In genomic region chr5:33630061-33630460, GRCm38 (mm10) we compare ENCODE assay signal across 8 mouse cellular contexts. TPM values are rescaled to one million over a fixed set of nuclear protein-coding genes. Genes with fewer than 3 reads are reported as not detected.
DNase-seq lines count a peak whose midpoint lies in the region; ATAC-seq and TF ChIP-seq lines count a peak whose summit lies in the region.

No protein-coding gene starts in this region.

- no peaks in the 10 kb centered on the region for H3K27me3 ChIP-seq in kidney, adult 2 months (replicated peaks; ENCODE audit: control insufficient read depth, insufficient read depth, low read length)
- H3K27me3 ChIP-seq in forebrain, embryonic 11.5 days (ENCODE audit: control insufficient read depth, insufficient read depth, low read length) = no peaks in the 10 kb centered on the region
- H3K27me3 ChIP-seq in hindbrain, embryonic 13.5 days = no peaks in the 10 kb centered on the region
- no peaks in the 10 kb centered on the region for H3K27me3 ChIP-seq in liver, postnatal 0 days (ENCODE audit: insufficient read depth, low read length)
- no peaks in the 10 kb centered on the region for H3K27me3 ChIP-seq in neural tube, embryonic 14.5 days (ENCODE audit: control insufficient read depth, insufficient read depth, low read length)

- H3K4me3 ChIP-seq in kidney, adult 2 months (ENCODE audit: insufficient read depth, low read depth, low read length) = peak overlapping the region; percentile 51
- H3K4me3 ChIP-seq in forebrain, embryonic 11.5 days (ENCODE audit: low read depth, low read length) = peak overlapping the region; percentile 75
- peak overlapping the region; percentile 65 for H3K4me3 ChIP-seq in hindbrain, embryonic 13.5 days
- H3K4me3 ChIP-seq in liver, postnatal 0 days (ENCODE audit: low read depth, low read length) = peak overlapping the region; percentile 68
- H3K4me3 ChIP-seq in neural tube, embryonic 14.5 days (ENCODE audit: low read depth, low read length) = peak overlapping the region; percentile 78

- H3K4me1 ChIP-seq in kidney, adult 2 months (ENCODE audit: control insufficient read depth, insufficient read depth, low read length) = peaks cover 6% of the 10 kb centered on the region; the same call in 1 of the 2 replicates
- no peaks in the 10 kb centered on the region; the same call in 1 of the 2 replicates for H3K4me1 ChIP-seq in forebrain, embryonic 11.5 days (replicated peaks; ENCODE audit: control insufficient read depth, insufficient read depth, low read length)
- H3K4me1 ChIP-seq in hindbrain, embryonic 13.5 days (replicated peaks) = peaks cover 25% of the 10 kb centered on the region
- H3K4me1 ChIP-seq in liver, postnatal 0 days (ENCODE audit: insufficient read depth) = peaks cover 23% of the 10 kb centered on the region
- H3K4me1 ChIP-seq in neural tube, embryonic 14.5 days (ENCODE audit: control insufficient read depth, insufficient read depth, low read length) = peaks cover 11% of the 10 kb centered on the region

- WGBS in kidney, adult 2 months = 1% methylated on average over 9 of the region's 9 CpGs
- 4% methylated on average over 9 of the region's 9 CpGs for WGBS in forebrain, embryonic 11.5 days
- WGBS in hindbrain, embryonic 13.5 days = 6% methylated on average over 9 of the region's 9 CpGs
- WGBS in liver, postnatal 0 days (ENCODE audit: insufficient replicate concordance) = 2% methylated on average over 9 of the region's 9 CpGs
- WGBS in neural tube, embryonic 14.5 days = 5% methylated on average over 9 of the region's 9 CpGs

- no peak for TF ChIP-seq EP300 in liver, postnatal 0 days (IDR thresholded peaks at IDR 0.05; ENCODE audit: low read depth)

- 0 out of 2 replicates have a peak overlapping the region, but pooled peaks have one; percentile 3 for H3K27ac ChIP-seq in kidney, adult 2 months (ENCODE audit: insufficient read depth, low read depth, low read length)
- no peak overlapping the region for H3K27ac ChIP-seq in forebrain, embryonic 11.5 days (ENCODE audit: low read depth, low read length)
- peak overlapping the region; percentile 61 for H3K27ac ChIP-seq in hindbrain, embryonic 13.5 days
- H3K27ac ChIP-seq in liver, postnatal 0 days (ENCODE audit: low read depth) = peak overlapping the region; percentile 75
- H3K27ac ChIP-seq in neural tube, embryonic 14.5 days (ENCODE audit: low read depth, low read length) = peak overlapping the region; percentile 74

- no peak for TF ChIP-seq CTCF in kidney, adult 2 months (conservative IDR thresholded peaks at IDR 0.05; ENCODE audit: insufficient read depth, insufficient read length, low read depth, low read length)
- TF ChIP-seq CTCF in liver, postnatal 0 days (IDR thresholded peaks at IDR 0.05; ENCODE audit: low read depth) = 0 out of 2 replicates have a peak, but pooled peaks have one; percentile 12

- peak; percentile 22 for ATAC-seq in forebrain, embryonic 11.5 days (replicated peaks; ENCODE audit: low FRiP score)
- ATAC-seq in hindbrain, embryonic 13.5 days (ENCODE audit: low FRiP score) = peak; percentile 32
- ATAC-seq in liver, postnatal 0 days = peak; percentile 37
- ATAC-seq in neural tube, embryonic 14.5 days (ENCODE audit: low read depth) = peak; percentile 25

- H3K4me2 ChIP-seq in forebrain, embryonic 11.5 days (ENCODE audit: low read depth, low read length, severe bottlenecking) = peak overlapping the region; percentile 90
- H3K4me2 ChIP-seq in hindbrain, embryonic 13.5 days = peak overlapping the region; percentile 94
- peak overlapping the region; percentile 92 for H3K4me2 ChIP-seq in liver, postnatal 0 days (ENCODE audit: low read depth, low read length)
- peak overlapping the region; percentile 69 for H3K4me2 ChIP-seq in neural tube, embryonic 14.5 days (ENCODE audit: low read depth, low read length)

- no peak for TF ChIP-seq POLR2A in kidney, adult 2 months (IDR thresholded peaks at IDR 0.05; ENCODE audit: low read depth, low read length)

- DNase-seq in kidney, adult 2 months = peak; percentile 52
- DNase-seq in kidney, adult 18-20 months = no peak
- DNase-seq in WW6 (ENCODE audit: low read depth, low spot score) = peak; percentile 18
- no peak for DNase-seq in forebrain, embryonic 11.5 days (ENCODE audit: low spot score)
- peak; percentile 59 for DNase-seq in liver, postnatal 0 days
- no peak for DNase-seq in left cerebral cortex, adult 8-10 months (ENCODE audit: low spot score in 2 of 2)

- H3K36me3 ChIP-seq in kidney, adult 2 months (ENCODE audit: control insufficient read depth, insufficient read depth, low read length) = no peaks in the 10 kb centered on the region
- no peaks in the 10 kb centered on the region for H3K36me3 ChIP-seq in forebrain, embryonic 11.5 days (ENCODE audit: control insufficient read depth, insufficient read depth, low read length)
- no peaks in the 10 kb centered on the region for H3K36me3 ChIP-seq in hindbrain, embryonic 13.5 days
- H3K36me3 ChIP-seq in liver, postnatal 0 days (replicated peaks; ENCODE audit: insufficient read depth, low read length) = no peaks in the 10 kb centered on the region
- no peaks in the 10 kb centered on the region for H3K36me3 ChIP-seq in neural tube, embryonic 14.5 days (ENCODE audit: control insufficient read depth, insufficient read depth, low read length)

- no peaks in the 10 kb centered on the region for H3K9me3 ChIP-seq in forebrain, embryonic 11.5 days (ENCODE audit: control insufficient read depth, low read length)
- no peaks in the 10 kb centered on the region for H3K9me3 ChIP-seq in hindbrain, embryonic 13.5 days
- H3K9me3 ChIP-seq in liver, postnatal 0 days (ENCODE audit: low read length) = no peaks in the 10 kb centered on the region
- H3K9me3 ChIP-seq in neural tube, embryonic 14.5 days (ENCODE audit: control insufficient read depth, low read length) = no peaks in the 10 kb centered on the region

- peak overlapping the region; percentile 57 for H3K9ac ChIP-seq in forebrain, embryonic 11.5 days (ENCODE audit: low read length)
- peak overlapping the region; percentile 70 for H3K9ac ChIP-seq in hindbrain, embryonic 13.5 days
- peak overlapping the region; percentile 59 for H3K9ac ChIP-seq in liver, postnatal 0 days (replicated peaks)
- H3K9ac ChIP-seq in neural tube, embryonic 14.5 days (replicated peaks; ENCODE audit: low read depth, low read length) = peak overlapping the region; percentile 62

RNA-seq across cellular contexts. Expression of gene Gm9903, which starts 0.3 kb away (rescaled TPM):
- polyA plus RNA-seq in kidney, adult 2 months (2012; rRNA removed) = 0.64 and 0.77 TPM in 2 replicates
- 0.48 and 0.55 TPM in 2 replicates for polyA plus RNA-seq in forebrain, embryonic 11.5 days (2014; fragmentation: Nextera tagmentation; extraction: Ambion mirVana)
- polyA plus RNA-seq in hindbrain, embryonic 13.5 days (2015; fragmentation: Nextera tagmentation; extraction: Ambion mirVana) = 0.86 and 0.87 TPM in 2 replicates
- 0.06 and 0.20 TPM in 2 replicates for polyA plus RNA-seq in liver, postnatal 0 days (2015; fragmentation: Nextera tagmentation; extraction: Ambion mirVana)
- 0.60 and 0.89 TPM in 2 replicates for polyA plus RNA-seq in neural tube, embryonic 14.5 days (2014; fragmentation: Nextera tagmentation; extraction: Ambion mirVana)
- total RNA-seq in left cerebral cortex, adult 8-10 months (2022) = under 1 TPM; 0.55 to 0.89 (median 0.76) TPM

RNA-seq across cellular contexts. Expression of gene Fam53a, which starts 0.6 kb away (rescaled TPM):
- polyA plus RNA-seq in kidney, adult 2 months (2012; rRNA removed) = 20.8 and 27.1 TPM in 2 replicates
- 71.4 and 74.4 TPM in 2 replicates for polyA plus RNA-seq in forebrain, embryonic 11.5 days (2014; fragmentation: Nextera tagmentation; extraction: Ambion mirVana)
- polyA plus RNA-seq in hindbrain, embryonic 13.5 days (2015; fragmentation: Nextera tagmentation; extraction: Ambion mirVana) = 35.8 and 37.2 TPM in 2 replicates
- polyA plus RNA-seq in liver, postnatal 0 days (2015; fragmentation: Nextera tagmentation; extraction: Ambion mirVana) = 20.5 and 21.0 TPM in 2 replicates
- 26.8 and 35.0 TPM in 2 replicates for polyA plus RNA-seq in neural tube, embryonic 14.5 days (2014; fragmentation: Nextera tagmentation; extraction: Ambion mirVana)
- total RNA-seq in left cerebral cortex, adult 8-10 months (2022) = 10 to 100 TPM; 22.4 to 28.3 (median 26.2) TPM

RNA-seq across cellular contexts. Expression of gene Slbp, which starts 22.3 kb away (rescaled TPM):
- polyA plus RNA-seq in kidney, adult 2 months (2012; rRNA removed) = 12.7 and 15.7 TPM in 2 replicates
- 295 and 321 TPM in 2 replicates for polyA plus RNA-seq in forebrain, embryonic 11.5 days (2014; fragmentation: Nextera tagmentation; extraction: Ambion mirVana)
- 126 and 130 TPM in 2 replicates for polyA plus RNA-seq in hindbrain, embryonic 13.5 days (2015; fragmentation: Nextera tagmentation; extraction: Ambion mirVana)
- 144 and 150 TPM in 2 replicates for polyA plus RNA-seq in liver, postnatal 0 days (2015; fragmentation: Nextera tagmentation; extraction: Ambion mirVana)
- 116 and 118 TPM in 2 replicates for polyA plus RNA-seq in neural tube, embryonic 14.5 days (2014; fragmentation: Nextera tagmentation; extraction: Ambion mirVana)
- 10 to 100 TPM; 25.0 to 28.6 (median 26.4) TPM for total RNA-seq in left cerebral cortex, adult 8-10 months (2022)

RNA-seq across cellular contexts. Expression of gene Tacc3, which starts 27.9 kb away (rescaled TPM):
- polyA plus RNA-seq in kidney, adult 2 months (2012; rRNA removed) = 2.3 and 2.6 TPM in 2 replicates
- 331 and 332 TPM in 2 replicates for polyA plus RNA-seq in forebrain, embryonic 11.5 days (2014; fragmentation: Nextera tagmentation; extraction: Ambion mirVana)
- polyA plus RNA-seq in hindbrain, embryonic 13.5 days (2015; fragmentation: Nextera tagmentation; extraction: Ambion mirVana) = 48.8 and 57.0 TPM in 2 replicates
- 64.2 and 67.0 TPM in 2 replicates for polyA plus RNA-seq in liver, postnatal 0 days (2015; fragmentation: Nextera tagmentation; extraction: Ambion mirVana)
- polyA plus RNA-seq in neural tube, embryonic 14.5 days (2014; fragmentation: Nextera tagmentation; extraction: Ambion mirVana) = 18.7 and 26.3 TPM in 2 replicates
- 1 to 10 TPM; 5.3 to 7.5 (median 6.9) TPM for total RNA-seq in left cerebral cortex, adult 8-10 months (2022)

RNA-seq across cellular contexts. Expression of gene Tmem129, which starts 28.2 kb away (rescaled TPM):
- polyA plus RNA-seq in kidney, adult 2 months (2012; rRNA removed) = 47.4 and 51.2 TPM in 2 replicates
- polyA plus RNA-seq in forebrain, embryonic 11.5 days (2014; fragmentation: Nextera tagmentation; extraction: Ambion mirVana) = 39.3 and 41.8 TPM in 2 replicates
- polyA plus RNA-seq in hindbrain, embryonic 13.5 days (2015; fragmentation: Nextera tagmentation; extraction: Ambion mirVana) = 28.2 and 28.7 TPM in 2 replicates
- polyA plus RNA-seq in liver, postnatal 0 days (2015; fragmentation: Nextera tagmentation; extraction: Ambion mirVana) = 15.8 and 16.5 TPM in 2 replicates
- polyA plus RNA-seq in neural tube, embryonic 14.5 days (2014; fragmentation: Nextera tagmentation; extraction: Ambion mirVana) = 27.4 and 27.6 TPM in 2 replicates
- 10 to 100 TPM; 23.1 to 26.2 (median 24.0) TPM for total RNA-seq in left cerebral cortex, adult 8-10 months (2022)

Comparison
In these comparisons a context has a peak if more than half of its experiments do, and no peak if none do; other contexts are left out.
1. DNase-seq: peak in kidney, adult 2 months (single experiment), WW6 (single experiment) and liver, postnatal 0 days (single experiment); none in kidney, adult 18-20 months (single experiment), forebrain, embryonic 11.5 days (single experiment) and left cerebral cortex, adult 8-10 months (0 of 2).
2. Peak in every context shown above with its lines, with median percentiles within 50 percentile points of each other: H3K4me3 ChIP-seq, ATAC-seq, H3K4me2 ChIP-seq and H3K9ac ChIP-seq.